Mouse (Mus musculus) adrenal gland, adult (tissue): ENCODE measurements at regions not wholly inside any gene's neighbourhood (a gene's known extent, or its start where the extent isn't known, plus 50 kb on each side); places are given as distances from the start of the nearest gene placed in this dataset.
"Not testable (repeated sequence)": the region's sequence is repeated elsewhere in the genome, so short reads cannot be mapped to it uniquely, and the experiment has no call there.

Experiments used
- DNase-seq, 2 experiments: peaks; one replicate each; pipeline ENCODE4 v3.0.0; 2022 to 2023; ENCODE audit warnings: low spot score in 1 of 2; ENCODE audit not compliant: inconsistent age in 2 of 2

GRCm38 (mm10) chr8:37048912-37049692 lies 55.7 kb downstream of the AI429214 start:
- DNase-seq, result peak in 1 of 2 experiments; percentile 74

GRCm38 (mm10) chr8:37049969-37050683 lies 56.7 kb downstream of the AI429214 start:
- DNase-seq, result no peak

- DNase-seq, result no peak
These were observed 57.3 kb downstream of the AI429214 start for GRCm38 (mm10) chr8:37050684-37051028.

GRCm38 (mm10) chr8:37056376-37056775 lies 63.0 kb downstream of the AI429214 start:
- peak in 1 of 2 experiments; percentile 58 for DNase-seq

- DNase-seq, result peak in 1 of 2 experiments; percentile 54
These were observed 65.0 kb downstream of the AI429214 start for GRCm38 (mm10) chr8:37058390-37058789.

GRCm38 (mm10) chr8:37062012-37062944 lies 68.9 kb downstream of the AI429214 start:
- peak; percentile 59 to 91 for DNase-seq

GRCm38 (mm10) chr8:37063764-37064331 lies 70.4 kb downstream of the AI429214 start:
- DNase-seq, result peak; percentile 50 to 90

- DNase-seq, result peak in 1 of 2 experiments; percentile 50
These were observed 79.5 kb downstream of the AI429214 start for GRCm38 (mm10) chr8:37072905-37073304.

GRCm38 (mm10) chr8:37099727-37100126 lies 106.3 kb downstream of the AI429214 start:
- no peak for DNase-seq

- DNase-seq, result not testable (repeated sequence)
These were observed 119.0 kb downstream of the AI429214 start for GRCm38 (mm10) chr8:37112386-37112785.

GRCm38 (mm10) chr8:37125834-37126233 lies 132.4 kb downstream of the AI429214 start:
- no peak for DNase-seq

- DNase-seq, result no peak
These were observed 136.3 kb downstream of the AI429214 start for GRCm38 (mm10) chr8:37129670-37130069.

- peak in 1 of 2 experiments; percentile 33 for DNase-seq
These were observed 138.6 kb downstream of the AI429214 start for GRCm38 (mm10) chr8:37131988-37132387.

- DNase-seq, result no peak
These were observed 141.0 kb downstream of the AI429214 start for GRCm38 (mm10) chr8:37134192-37134964.

- no peak for DNase-seq
These were observed 156.9 kb downstream of the AI429214 start for GRCm38 (mm10) chr8:37150286-37150685.

GRCm38 (mm10) chr8:37154361-37154760 lies 161.0 kb downstream of the AI429214 start:
- no peak for DNase-seq

GRCm38 (mm10) chr8:37154946-37155345 lies 161.5 kb downstream of the AI429214 start:
- DNase-seq, result no peak

- DNase-seq, result peak; percentile 35 to 79
These were observed 166.1 kb downstream of the AI429214 start for GRCm38 (mm10) chr8:37159481-37159880.

- DNase-seq, result no peak
These were observed 203.5 kb downstream of the AI429214 start for GRCm38 (mm10) chr8:37196859-37197258.

- DNase-seq, result peak in 1 of 2 experiments; percentile 65
These were observed 222.5 kb downstream of the AI429214 start for GRCm38 (mm10) chr8:37215894-37216293.
